Mouse (Mus musculus): ENCODE data around the gene Rapgef3.

The Rapgef3 gene

GRCm38 (mm10) chr15:97767280-97768186 is at the start of gene Rapgef3:
Rapgef3 (minus strand) TSS chr15:97767972.
- no peak for DNase-seq (ENCODE audit: low read depth, low spot score)

GRCm38 (mm10) chr15:97816199-97816994 is 48.6 kb upstream of the Rapgef3 start:
- DNase-seq (ENCODE audit: low read depth, low spot score): no peak

GRCm38 (mm10) chr15:97815254-97815653 is 47.5 kb upstream of the Rapgef3 start:
- no peak for DNase-seq (ENCODE audit: low read depth, low spot score)

GRCm38 (mm10) chr15:97814703-97815102 is 46.9 kb upstream of the Rapgef3 start:
- no peak for DNase-seq (ENCODE audit: low read depth, low spot score)

- no peak for DNase-seq (ENCODE audit: low read depth, low spot score)
Measured at GRCm38 (mm10) chr15:97813452-97814204, 45.9 kb upstream of the Rapgef3 start.

- no peak for DNase-seq (ENCODE audit: low read depth, low spot score)
Measured at GRCm38 (mm10) chr15:97812875-97813274, 45.1 kb upstream of the Rapgef3 start.

GRCm38 (mm10) chr15:97812126-97812525 is 44.4 kb upstream of the Rapgef3 start:
- no peak for DNase-seq (ENCODE audit: low read depth, low spot score)

GRCm38 (mm10) chr15:97811307-97811706 is 43.5 kb upstream of the Rapgef3 start:
- DNase-seq (ENCODE audit: low read depth, low spot score): no peak

- DNase-seq (ENCODE audit: low read depth, low spot score): no peak
Measured at GRCm38 (mm10) chr15:97810399-97810798, 42.6 kb upstream of the Rapgef3 start.

- no peak for DNase-seq (ENCODE audit: low read depth, low spot score)
Measured at GRCm38 (mm10) chr15:97809942-97810341, 42.2 kb upstream of the Rapgef3 start.

- DNase-seq (ENCODE audit: low read depth, low spot score): no peak
Measured at GRCm38 (mm10) chr15:97809206-97809605, 41.4 kb upstream of the Rapgef3 start.

- no peak for DNase-seq (ENCODE audit: low read depth, low spot score)
Measured at GRCm38 (mm10) chr15:97808532-97808931, 40.8 kb upstream of the Rapgef3 start.

GRCm38 (mm10) chr15:97807867-97808266 is 40.1 kb upstream of the Rapgef3 start:
- no peak for DNase-seq (ENCODE audit: low read depth, low spot score)

- DNase-seq (ENCODE audit: low read depth, low spot score): no peak
Measured at GRCm38 (mm10) chr15:97802575-97802974, 34.8 kb upstream of the Rapgef3 start.

- DNase-seq (ENCODE audit: low read depth, low spot score): no peak
Measured at GRCm38 (mm10) chr15:97801811-97802210, 34.0 kb upstream of the Rapgef3 start.

- DNase-seq (ENCODE audit: low read depth, low spot score): no peak
Measured at GRCm38 (mm10) chr15:97800853-97801252, 33.1 kb upstream of the Rapgef3 start.

- no peak for DNase-seq (ENCODE audit: low read depth, low spot score)
Measured at GRCm38 (mm10) chr15:97799446-97799845, 31.7 kb upstream of the Rapgef3 start.

GRCm38 (mm10) chr15:97798134-97798533 is 30.4 kb upstream of the Rapgef3 start:
- no peak for DNase-seq (ENCODE audit: low read depth, low spot score)

GRCm38 (mm10) chr15:97796674-97797310 is 29.0 kb upstream of the Rapgef3 start:
- DNase-seq (ENCODE audit: low read depth, low spot score): no peak

GRCm38 (mm10) chr15:97795559-97796235 is 27.9 kb upstream of the Rapgef3 start:
- DNase-seq (ENCODE audit: low read depth, low spot score): no peak

GRCm38 (mm10) chr15:97794268-97794667 is 26.5 kb upstream of the Rapgef3 start:
- no peak for DNase-seq (ENCODE audit: low read depth, low spot score)
